18 mouse cellular contexts compared by ENCODE assay signal in the genomic region with DNA sequence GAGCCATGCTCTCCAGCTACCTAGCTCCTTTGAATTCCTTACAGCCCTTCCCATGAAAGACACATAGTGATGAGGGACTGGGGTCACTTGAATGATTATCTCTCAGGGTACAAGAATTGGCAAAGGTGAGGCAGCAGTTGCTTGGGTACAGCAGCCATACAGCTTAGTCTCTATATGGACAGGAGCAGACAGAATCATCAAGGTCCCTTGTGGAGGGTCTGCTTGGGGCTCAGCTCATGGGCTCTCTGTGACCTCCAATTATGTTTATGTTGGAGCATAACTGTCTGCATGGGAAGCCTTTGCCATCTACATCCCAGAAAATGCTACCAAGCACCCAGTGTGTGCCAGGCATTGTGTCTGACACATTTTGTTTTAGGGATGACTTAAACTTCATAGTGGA.
"Had no signal": no experiment of that assay in that cellular context is flagged by ENCODE, and none has a peak within 500 bp of the region (broad histone marks: within the 10 kb centered on the region; RNA-seq: fewer than 3 reads in every experiment).

No protein-coding gene starts in this region.

- H3K36me3 ChIP-seq: liver, embryonic 13.5 days; liver, embryonic 15.5 days; lung, embryonic 15.5 days; neural tube, embryonic 12.5 days; stomach, embryonic 15.5 days had no signal

- H3K4me3 ChIP-seq: liver, embryonic 13.5 days; liver, embryonic 15.5 days; lung, embryonic 15.5 days; neural tube, embryonic 12.5 days; stomach, embryonic 15.5 days had no signal

- H3K4me2 ChIP-seq: liver, embryonic 11.5 days; liver, embryonic 13.5 days; liver, embryonic 15.5 days; lung, embryonic 15.5 days; neural tube, embryonic 12.5 days; stomach, embryonic 15.5 days had no signal

- H3K4me1 ChIP-seq: liver, embryonic 13.5 days; liver, embryonic 15.5 days; lung, embryonic 15.5 days; neural tube, embryonic 12.5 days; stomach, embryonic 15.5 days had no signal

- H3K27me3 ChIP-seq: liver, embryonic 13.5 days; liver, embryonic 15.5 days; lung, embryonic 15.5 days; megakaryocyte, embryonic 14.5 days; neural tube, embryonic 12.5 days; stomach, embryonic 15.5 days had no signal

- H3K9me3 ChIP-seq: liver, embryonic 13.5 days; liver, embryonic 15.5 days; lung, embryonic 15.5 days; neural tube, embryonic 12.5 days; stomach, embryonic 15.5 days had no signal

- DNase-seq: liver, embryonic 13.5 days; liver, postnatal 0 days; lung, adult 2 months; lung, postnatal 14 days; lung, postnatal 36 days; right cerebral cortex, postnatal 14 days; thymus, adult 2 months; thymus, postnatal 25 days; thymus, postnatal 4 days had no signal

- ATAC-seq: liver, postnatal 0 days; lung, postnatal 0 days had no signal

- H3K9ac ChIP-seq: liver, embryonic 13.5 days; liver, embryonic 15.5 days; liver, postnatal 0 days; lung, embryonic 15.5 days; neural tube, embryonic 12.5 days; stomach, embryonic 15.5 days had no signal

- H3K27ac ChIP-seq: liver, embryonic 13.5 days; liver, embryonic 15.5 days; lung, embryonic 15.5 days; macrophage; neural tube, embryonic 12.5 days; stomach, embryonic 15.5 days; stomach, postnatal 0 days had no signal
